Mouse (Mus musculus): ENCODE data around the gene Eml4. TPM values are rescaled to one million over a fixed set of nuclear protein-coding genes. Genes with fewer than 3 reads are reported as not detected.

Gene Eml4
- 34.0 and 35.2 TPM in 2 replicates for polyA plus RNA-seq (2015; fragmentation: Nextera tagmentation; extraction: Ambion mirVana)

- peak within 1 kb of the TSS; percentile 74 for H3K4me2 ChIP-seq
- peak; percentile 96 for ATAC-seq (replicated peaks)
- under 1% methylated on average over 22 of the region's 62 CpGs for WGBS
- no peaks in the 10 kb centered on the region for H3K27me3 ChIP-seq (replicated peaks)
- no peaks in the 10 kb centered on the region for H3K36me3 ChIP-seq (replicated peaks)
- H3K9me3 ChIP-seq, result no peaks in the 10 kb centered on the region
- H3K4me3 ChIP-seq, result peak within 1 kb of the TSS; percentile 91
- peak within 1 kb of the TSS; percentile 74 for H3K9ac ChIP-seq
- H3K27ac ChIP-seq, result peak within 1 kb of the TSS; percentile 90
- H3K4me1 ChIP-seq, result peaks cover 17% of the 10 kb centered on the region
Measured at GRCm38 (mm10) chr17:83350379-83351091, at the start of gene Eml4. Gene Eml4, plus strand, starts transcription at chr17:83350931.

DNA sequence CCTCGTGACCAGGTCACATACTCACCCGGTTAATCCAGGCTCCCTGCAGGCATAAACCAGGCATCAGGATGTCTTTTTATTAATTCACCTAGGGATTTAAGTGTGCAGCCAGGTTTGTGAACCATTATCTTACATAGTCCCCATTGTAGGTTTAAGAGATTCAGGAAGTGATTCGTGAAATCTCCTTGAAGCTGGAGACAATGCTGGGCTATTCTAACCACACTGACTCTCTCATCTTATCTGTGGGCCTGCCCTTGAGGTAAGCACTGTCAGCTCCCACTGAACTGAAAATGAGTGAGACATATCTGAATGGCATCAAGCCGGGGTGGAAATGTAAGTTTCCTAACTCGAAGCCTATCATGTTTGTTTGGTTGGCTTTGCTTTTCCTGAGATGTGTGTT lies 49.3 kb upstream of the Eml4 start:
- no peak overlapping the region for H3K9ac ChIP-seq
- WGBS, result 81% methylated on average over 5 of the region's 5 CpGs
- no peak for ATAC-seq (replicated peaks)
- no peak overlapping the region for H3K4me3 ChIP-seq
- no peak overlapping the region for H3K4me2 ChIP-seq
- H3K36me3 ChIP-seq (replicated peaks), result no peaks in the 10 kb centered on the region
- no peaks in the 10 kb centered on the region for H3K27me3 ChIP-seq (replicated peaks)
- H3K9me3 ChIP-seq, result no peaks in the 10 kb centered on the region
- no peak overlapping the region for H3K27ac ChIP-seq
- H3K4me1 ChIP-seq, result no peaks in the 10 kb centered on the region

DNA sequence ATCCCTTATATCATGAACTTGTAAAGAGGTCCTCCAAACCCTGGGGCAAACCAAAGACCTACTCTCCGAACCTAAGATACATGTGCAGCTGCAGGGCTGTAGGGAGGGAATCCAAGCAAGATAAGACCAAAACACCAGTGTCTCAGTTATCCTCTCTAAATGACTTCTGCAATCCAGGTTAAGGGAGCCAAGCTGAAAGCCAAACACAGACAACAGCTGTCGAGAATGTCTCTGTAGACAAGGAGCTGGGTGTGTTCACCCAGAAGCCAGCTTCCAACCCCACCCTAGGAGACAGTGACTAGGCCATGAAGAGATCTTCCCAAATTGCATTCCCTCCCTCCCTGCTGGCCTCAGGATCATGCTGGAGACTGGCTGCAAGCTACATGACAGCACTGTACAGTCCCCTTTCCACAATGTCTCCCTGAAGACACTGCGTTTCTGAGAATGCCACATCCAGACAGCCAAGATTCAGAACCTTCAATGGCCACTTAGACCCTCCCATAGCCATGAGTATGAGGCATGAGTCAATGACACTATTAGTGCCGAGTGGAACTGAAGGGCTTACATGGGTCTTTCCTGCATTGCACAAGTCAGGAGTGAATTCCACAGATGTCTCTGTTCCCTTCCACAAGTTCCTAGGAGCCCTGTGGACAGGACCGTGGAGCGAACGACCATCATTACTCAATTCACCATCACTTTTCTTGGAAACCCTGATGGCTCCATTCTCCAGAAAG lies 46.5 kb upstream of the Eml4 start:
- ATAC-seq (replicated peaks), result no peak
- H3K4me3 ChIP-seq, result no peak overlapping the region
- H3K4me1 ChIP-seq, result peaks cover under 1% of the 10 kb centered on the region; the same call in 1 of the 2 replicates
- H3K9ac ChIP-seq, result no peak overlapping the region
- no peaks in the 10 kb centered on the region for H3K9me3 ChIP-seq
- no peaks in the 10 kb centered on the region for H3K36me3 ChIP-seq (replicated peaks)
- H3K27ac ChIP-seq, result no peak overlapping the region
- no peaks in the 10 kb centered on the region for H3K27me3 ChIP-seq (replicated peaks)
- WGBS, result 88% methylated on average over 7 of the region's 7 CpGs
- H3K4me2 ChIP-seq, result no peak overlapping the region

GRCm38 (mm10) chr17:83306964-83307640 lies 43.6 kb upstream of the Eml4 start:
- ATAC-seq (replicated peaks), result no peak
- H3K36me3 ChIP-seq (replicated peaks), result no peaks in the 10 kb centered on the region
- no peaks in the 10 kb centered on the region for H3K9me3 ChIP-seq
- H3K27me3 ChIP-seq (replicated peaks), result no peaks in the 10 kb centered on the region
- no peak overlapping the region for H3K4me3 ChIP-seq
- 93% methylated on average over 12 of the region's 12 CpGs for WGBS
- no peak overlapping the region for H3K9ac ChIP-seq
- peaks cover 4% of the 10 kb centered on the region; the same call in 1 of the 2 replicates for H3K4me1 ChIP-seq
- no peak overlapping the region for H3K4me2 ChIP-seq
- H3K27ac ChIP-seq, result no peak overlapping the region

DNA sequence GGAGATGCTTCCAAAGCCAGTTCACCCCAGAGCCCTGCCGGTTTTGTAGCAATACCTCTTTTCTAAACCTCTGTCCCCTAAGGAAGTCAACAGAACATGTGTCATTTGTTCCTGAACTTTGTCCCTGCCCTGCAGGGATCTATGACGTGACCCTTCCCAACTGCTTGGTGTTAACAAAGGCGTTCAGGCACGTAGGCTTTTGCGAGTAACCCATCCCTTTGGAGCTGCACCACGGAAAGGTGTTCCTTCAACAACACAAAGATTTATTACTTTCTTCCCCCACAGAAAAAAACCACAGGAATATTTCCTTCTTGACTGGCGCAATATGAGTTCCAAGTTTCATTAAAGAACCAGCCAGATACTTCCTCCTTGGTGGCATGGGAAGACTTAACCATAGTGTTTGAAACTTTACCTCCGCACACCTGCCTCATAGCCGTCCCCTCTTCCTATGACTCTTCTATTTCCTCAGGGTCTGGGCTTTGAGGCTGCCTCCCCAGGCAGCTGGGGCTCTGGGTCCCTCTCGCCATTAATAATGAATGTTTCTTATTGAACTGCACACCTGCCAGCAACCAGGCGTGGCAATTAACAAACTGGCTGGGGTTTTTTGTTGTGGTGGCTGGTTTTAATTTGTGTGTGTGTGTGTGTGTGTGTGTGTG lies 43.0 kb upstream of the Eml4 start:
- Histone ChIP-seq H3K4me2 (no peak overlapping the region), H3K4me3 (no peak overlapping the region), H3K9me3 (no peaks in the 10 kb centered on the region), H3K9ac (no peak overlapping the region), H3K4me1 (peaks cover 10% of the 10 kb centered on the region), H3K27ac (no peak overlapping the region), H3K36me3 (replicated peaks) (no peaks in the 10 kb centered on the region), H3K27me3 (replicated peaks) (no peaks in the 10 kb centered on the region)
- 68% methylated on average over 11 of the region's 11 CpGs for WGBS
- no peak for ATAC-seq (replicated peaks)

DNA sequence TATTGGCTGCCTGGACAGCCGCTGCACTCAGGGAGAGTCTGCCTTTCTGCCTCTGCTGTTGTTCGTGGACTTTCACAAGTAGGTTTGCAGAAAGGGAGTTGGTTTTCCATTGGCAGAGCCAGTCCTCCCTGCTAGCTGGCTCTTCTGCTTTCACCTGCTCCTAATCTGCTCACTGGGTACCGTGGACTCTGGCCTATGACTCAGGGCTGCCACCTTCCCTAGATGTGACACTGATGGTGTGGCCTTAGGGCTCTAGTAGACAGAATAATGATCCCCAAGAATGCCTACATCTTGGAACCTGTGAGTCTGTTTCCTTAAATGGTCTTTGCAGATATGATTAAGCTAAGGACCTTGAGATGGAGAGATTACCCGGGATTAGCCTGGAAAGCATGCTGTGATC lies 42.3 kb upstream of the Eml4 start:
- H3K27me3 ChIP-seq (replicated peaks), result no peaks in the 10 kb centered on the region
- H3K27ac ChIP-seq, result no peak overlapping the region
- H3K4me1 ChIP-seq, result peaks cover 10% of the 10 kb centered on the region
- no peak overlapping the region for H3K4me3 ChIP-seq
- no peaks in the 10 kb centered on the region for H3K9me3 ChIP-seq
- H3K9ac ChIP-seq, result no peak overlapping the region
- H3K4me2 ChIP-seq, result no peak overlapping the region
- no peaks in the 10 kb centered on the region for H3K36me3 ChIP-seq (replicated peaks)
- 46% methylated on average over 4 of the region's 4 CpGs for WGBS
- ATAC-seq (replicated peaks), result no peak

DNA sequence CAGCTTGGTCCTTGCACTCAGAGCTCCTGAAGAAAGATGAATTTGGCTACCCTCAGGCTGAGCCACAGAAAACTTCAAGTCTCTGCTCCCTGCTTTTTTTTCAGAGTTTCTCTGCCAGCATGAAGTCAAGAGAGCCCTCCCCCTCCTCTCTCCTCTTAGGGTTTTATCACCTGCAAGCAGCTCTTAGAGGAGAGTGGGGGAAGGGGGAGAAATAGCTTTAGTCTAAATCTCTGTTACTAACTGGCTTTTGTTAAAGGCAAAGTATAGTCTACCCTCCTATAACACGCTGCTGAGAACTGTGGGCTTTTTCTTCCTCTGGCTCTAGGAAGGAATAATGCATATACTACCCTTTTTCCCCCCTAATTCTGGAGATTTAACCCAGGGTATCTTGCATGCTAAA lies 41.5 kb upstream of the Eml4 start:
- Histone ChIP-seq H3K27ac (no peak overlapping the region), H3K9ac (no peak overlapping the region), H3K27me3 (replicated peaks) (no peaks in the 10 kb centered on the region), H3K4me2 (no peak overlapping the region), H3K4me3 (no peak overlapping the region), H3K9me3 (no peaks in the 10 kb centered on the region), H3K36me3 (replicated peaks) (no peaks in the 10 kb centered on the region), H3K4me1 (peaks cover 10% of the 10 kb centered on the region)
- 0 out of 2 replicates have a peak, but pooled peaks have one; percentile 37 for ATAC-seq (replicated peaks)
- WGBS, result 14% methylated on average over 1 of the region's 1 CpGs

DNA sequence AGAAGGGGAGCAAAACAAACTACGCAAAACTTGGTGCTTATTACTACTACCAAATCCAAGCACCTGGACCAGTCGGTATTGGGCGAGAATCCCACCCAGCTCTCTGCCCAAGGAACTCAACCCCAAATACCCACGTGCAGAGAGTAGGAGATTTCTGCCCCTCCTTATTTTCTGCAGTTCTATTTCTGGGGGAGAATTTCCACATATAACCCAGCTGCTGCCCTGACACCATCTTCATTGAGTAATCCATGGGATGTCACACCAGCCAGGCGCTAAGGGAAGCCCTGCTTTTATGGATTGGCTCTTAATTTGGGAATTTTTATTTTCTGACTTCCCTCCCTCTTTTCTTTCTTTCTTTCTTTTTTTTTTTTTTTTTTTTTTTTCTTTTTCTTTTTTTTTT lies 38.9 kb upstream of the Eml4 start:
- Histone ChIP-seq H3K9me3 (no peaks in the 10 kb centered on the region), H3K9ac (no peak overlapping the region), H3K36me3 (replicated peaks) (no peaks in the 10 kb centered on the region), H3K4me3 (no peak overlapping the region), H3K27me3 (replicated peaks) (no peaks in the 10 kb centered on the region), H3K4me2 (no peak overlapping the region), H3K4me1 (peaks cover 10% of the 10 kb centered on the region), H3K27ac (no peak overlapping the region)
- no peak for ATAC-seq (replicated peaks)
- WGBS, result 58% methylated on average over 5 of the region's 5 CpGs

GRCm38 (mm10) chr17:83312244-83312918 lies 38.4 kb upstream of the Eml4 start:
- Histone ChIP-seq H3K4me1 (peaks cover 10% of the 10 kb centered on the region), H3K9me3 (no peaks in the 10 kb centered on the region), H3K4me3 (no peak overlapping the region), H3K4me2 (peak overlapping the region; percentile 17), H3K27ac (no peak overlapping the region), H3K36me3 (replicated peaks) (no peaks in the 10 kb centered on the region), H3K27me3 (replicated peaks) (no peaks in the 10 kb centered on the region), H3K9ac (no peak overlapping the region)
- 6% methylated on average over 15 of the region's 15 CpGs for WGBS
- ATAC-seq (replicated peaks), result 0 out of 2 replicates have a peak, but pooled peaks have one; percentile 30

DNA sequence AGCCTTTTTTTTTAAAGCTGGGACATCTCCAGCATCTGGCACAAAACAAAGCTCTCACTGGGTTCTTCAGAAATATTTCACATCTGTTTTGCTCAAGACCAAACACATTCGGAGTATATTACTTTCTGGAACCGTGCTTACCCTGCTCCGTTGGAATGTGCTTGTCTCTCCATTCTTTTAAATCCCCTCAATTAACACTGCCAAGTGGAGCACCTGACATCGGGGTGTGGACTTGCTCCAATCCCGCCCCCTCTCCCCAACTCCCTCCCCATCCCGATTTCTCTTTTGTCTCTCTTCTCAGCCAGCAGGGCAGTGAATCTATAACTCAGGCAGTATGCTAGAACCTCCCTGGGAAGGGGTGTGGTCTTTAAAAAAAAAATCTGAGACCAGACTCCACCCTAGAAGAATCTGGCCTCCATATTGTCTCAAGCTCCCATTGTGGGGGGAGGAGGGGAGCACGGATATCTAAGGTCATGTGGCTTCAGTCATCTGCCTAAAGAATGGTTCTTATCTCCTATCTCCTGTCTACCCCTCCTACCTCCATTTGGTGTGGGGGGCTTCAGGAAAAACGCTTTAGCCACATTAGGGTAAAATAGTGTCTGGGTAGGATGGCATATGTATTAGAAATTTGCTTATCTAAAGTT lies 37.6 kb upstream of the Eml4 start:
- Histone ChIP-seq H3K9me3 (no peaks in the 10 kb centered on the region), H3K4me2 (no peak overlapping the region), H3K27ac (no peak overlapping the region), H3K9ac (no peak overlapping the region), H3K27me3 (replicated peaks) (no peaks in the 10 kb centered on the region), H3K4me1 (peaks cover 10% of the 10 kb centered on the region), H3K4me3 (no peak overlapping the region), H3K36me3 (replicated peaks) (no peaks in the 10 kb centered on the region)
- WGBS, result 47% methylated on average over 8 of the region's 8 CpGs
- ATAC-seq (replicated peaks), result no peak

DNA sequence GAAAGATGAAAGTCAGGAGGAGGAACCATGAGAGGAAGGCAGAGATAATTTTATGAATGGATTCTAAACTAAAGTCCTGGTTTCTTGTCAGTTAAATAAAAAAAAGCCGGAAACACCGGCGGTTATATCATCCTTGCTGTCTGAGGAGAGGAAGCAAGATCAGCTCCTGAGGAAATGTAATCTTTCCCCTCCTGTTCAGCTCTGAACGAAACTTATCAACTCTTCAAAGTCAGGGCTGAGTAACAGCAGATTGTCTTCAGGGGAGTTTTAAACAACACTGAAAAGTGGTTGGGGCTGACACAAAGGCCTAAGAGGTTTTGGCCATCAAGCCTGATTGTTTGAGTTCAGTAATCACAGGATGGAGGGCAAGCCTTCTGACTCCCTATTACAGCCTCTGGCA lies 35.3 kb upstream of the Eml4 start:
- H3K9me3 ChIP-seq, result no peaks in the 10 kb centered on the region
- no peak overlapping the region for H3K27ac ChIP-seq
- no peaks in the 10 kb centered on the region for H3K36me3 ChIP-seq (replicated peaks)
- WGBS, result 62% methylated on average over 4 of the region's 4 CpGs
- H3K4me2 ChIP-seq, result no peak overlapping the region
- no peak overlapping the region for H3K9ac ChIP-seq
- no peaks in the 10 kb centered on the region for H3K27me3 ChIP-seq (replicated peaks)
- peaks cover 6% of the 10 kb centered on the region for H3K4me1 ChIP-seq
- H3K4me3 ChIP-seq, result no peak overlapping the region
- no peak for ATAC-seq (replicated peaks)

All from midbrain, embryonic 15.5 days (tissue).